Mouse (Mus musculus): ENCODE data around the gene 4933402J07Rik. TPM values are rescaled to one million over a fixed set of nuclear protein-coding genes. Genes with fewer than 3 reads are reported as not detected.

4933402J07Rik gene
- polyA plus RNA-seq (2017; shearing (Covaris generic)), result not detected

DNA sequence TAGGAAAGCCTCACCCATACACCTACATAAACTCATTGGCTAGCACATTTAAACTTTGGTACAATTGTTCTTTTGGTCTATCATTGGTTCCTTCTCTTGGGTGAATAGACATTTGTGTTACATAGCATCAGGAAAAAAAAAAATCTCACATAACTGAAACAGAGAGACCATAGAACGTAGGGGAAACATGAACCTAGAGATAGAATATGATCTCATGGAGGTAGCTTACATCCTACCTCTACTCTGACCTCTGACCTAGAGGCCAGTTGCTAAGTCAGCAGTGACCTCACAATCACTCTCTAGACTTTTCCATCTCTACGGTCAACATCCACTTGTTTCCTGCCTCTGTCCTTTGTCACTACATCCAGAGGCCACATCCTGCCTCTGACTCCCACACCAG, at the start of gene 4933402J07Rik:
Gene 4933402J07Rik (plus strand): TSS at position 301 of the 400 bp plus-strand sequence.
- ATAC-seq, result no peak

DNA sequence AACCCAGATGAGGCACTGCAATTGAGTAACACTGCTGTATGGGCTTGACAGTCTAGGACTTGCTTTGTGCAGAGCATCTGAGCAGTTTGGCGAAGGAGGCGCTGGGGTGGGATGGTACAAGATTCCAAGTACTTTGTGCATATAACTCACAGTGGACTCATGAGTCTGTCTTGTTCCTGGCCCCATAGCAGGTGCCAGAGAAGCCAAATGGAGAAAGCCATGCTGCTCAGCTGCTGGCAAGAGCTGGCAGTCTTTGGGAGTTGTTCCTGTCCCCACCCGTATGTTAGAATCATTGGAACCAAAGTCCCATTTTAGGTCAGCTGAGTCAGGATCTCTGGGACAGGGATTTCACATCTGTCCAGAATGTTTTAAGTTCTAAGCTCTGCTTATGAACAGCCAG, 46.5 kb upstream of the 4933402J07Rik start:
- no peak for ATAC-seq

DNA sequence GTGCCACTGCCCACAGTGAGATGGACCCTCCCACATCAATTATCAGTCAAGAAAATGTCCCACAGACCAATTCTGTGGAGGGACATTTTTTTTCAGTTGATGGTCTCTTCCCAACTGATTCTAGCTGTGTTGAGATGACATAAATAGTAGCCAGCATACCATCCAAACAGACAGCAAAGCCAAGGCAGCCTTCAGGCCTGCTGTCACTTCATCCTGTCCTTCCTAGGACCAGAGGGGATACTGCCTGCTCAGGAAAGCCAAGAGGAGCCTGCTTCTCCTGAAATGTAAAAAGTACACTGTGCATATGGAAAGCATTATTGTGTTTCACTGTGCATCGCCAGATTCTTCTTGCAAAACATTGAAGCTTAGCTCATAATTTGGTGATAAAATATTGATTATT, 38.6 kb upstream of the 4933402J07Rik start:
- no peak for ATAC-seq

GRCm38 (mm10) chr8:87531176-87531575, 32.5 kb upstream of the 4933402J07Rik start:
- no peak for ATAC-seq

DNA sequence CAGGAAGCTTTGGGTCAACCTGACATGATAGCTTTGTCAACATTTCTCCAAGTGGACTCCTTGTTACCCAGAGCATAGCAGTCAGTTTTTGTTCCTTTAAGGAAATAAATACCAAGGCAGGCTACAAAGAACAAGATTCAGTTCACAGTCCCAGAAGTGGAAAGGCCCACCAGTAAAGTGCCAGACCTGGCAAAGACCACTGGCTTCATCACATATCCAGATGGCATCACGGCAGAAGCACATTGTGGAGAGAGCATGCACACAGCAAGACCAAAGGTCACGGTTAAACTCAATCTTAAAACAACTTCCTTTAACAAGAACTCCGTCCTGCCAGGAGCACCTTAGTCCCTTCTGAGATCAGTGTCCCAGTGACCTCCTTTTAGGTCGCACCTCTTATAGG, 30.2 kb upstream of the 4933402J07Rik start:
- no peak for ATAC-seq

GRCm38 (mm10) chr8:87534846-87535245, 28.8 kb upstream of the 4933402J07Rik start:
- ATAC-seq, result no peak

GRCm38 (mm10) chr8:87536615-87537329, 26.9 kb upstream of the 4933402J07Rik start:
- no peak for ATAC-seq

GRCm38 (mm10) chr8:87539829-87540394, 23.7 kb upstream of the 4933402J07Rik start:
- no peak for ATAC-seq

DNA sequence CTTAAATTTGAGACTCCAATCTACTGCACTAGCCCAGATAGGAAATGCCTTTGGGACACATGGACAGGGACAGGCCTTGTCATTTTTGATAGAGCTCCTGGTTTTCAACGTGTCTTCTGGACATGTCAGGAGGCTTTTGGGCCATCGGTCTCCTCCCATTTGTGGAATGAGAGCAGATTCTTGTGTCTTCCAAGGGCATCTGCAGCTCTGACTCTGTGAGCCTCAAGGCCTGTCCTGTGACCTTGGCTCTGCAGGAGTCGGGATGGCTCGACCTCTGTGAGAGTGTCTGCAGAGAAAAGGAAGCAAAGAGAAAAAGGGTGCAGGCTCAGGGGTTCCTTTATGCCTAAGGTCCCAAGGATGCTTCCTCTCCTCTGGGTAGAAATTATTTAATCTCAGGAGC, 13.8 kb upstream of the 4933402J07Rik start:
- no peak for ATAC-seq

DNA sequence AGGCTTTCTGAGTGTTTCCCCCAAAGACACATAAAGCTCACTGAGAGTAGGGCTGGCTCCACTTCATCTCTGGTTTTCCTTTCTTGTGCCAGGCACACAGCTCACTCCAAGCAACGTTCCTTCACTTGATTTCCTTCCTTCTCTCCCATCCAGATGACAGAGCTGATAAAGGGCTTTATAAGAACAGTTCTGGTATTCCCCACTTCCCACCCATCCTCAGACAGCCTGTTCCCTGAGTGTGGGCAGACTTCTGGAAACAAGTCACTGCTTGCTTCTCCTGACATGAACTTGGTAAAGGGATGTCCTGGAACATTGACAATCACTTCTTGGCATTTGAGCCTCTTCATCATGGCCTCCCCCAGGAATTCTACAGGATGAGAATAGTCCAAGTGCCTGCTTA, 10.9 kb upstream of the 4933402J07Rik start:
- ATAC-seq, result no peak

DNA sequence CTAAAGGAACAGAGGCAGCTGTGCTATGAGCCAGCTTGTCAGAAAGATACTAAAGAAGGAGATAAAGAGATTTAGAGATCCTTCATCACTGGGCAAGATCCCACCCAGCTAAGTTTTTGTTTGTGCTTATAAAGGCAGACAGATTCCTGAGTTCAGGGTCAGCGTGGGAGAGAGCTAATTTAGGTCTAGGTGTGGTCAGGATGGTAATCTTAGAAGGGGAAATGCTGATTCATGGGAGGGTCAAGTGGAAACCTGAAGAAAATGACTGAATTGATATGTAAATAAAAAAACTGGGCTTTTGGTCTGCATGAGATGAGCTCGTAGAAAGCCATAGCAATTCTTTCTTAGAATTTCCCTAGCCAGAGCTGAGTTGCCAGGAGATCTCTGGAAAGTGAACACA, 2.9 kb upstream of the 4933402J07Rik start:
- no peak for ATAC-seq

DNA sequence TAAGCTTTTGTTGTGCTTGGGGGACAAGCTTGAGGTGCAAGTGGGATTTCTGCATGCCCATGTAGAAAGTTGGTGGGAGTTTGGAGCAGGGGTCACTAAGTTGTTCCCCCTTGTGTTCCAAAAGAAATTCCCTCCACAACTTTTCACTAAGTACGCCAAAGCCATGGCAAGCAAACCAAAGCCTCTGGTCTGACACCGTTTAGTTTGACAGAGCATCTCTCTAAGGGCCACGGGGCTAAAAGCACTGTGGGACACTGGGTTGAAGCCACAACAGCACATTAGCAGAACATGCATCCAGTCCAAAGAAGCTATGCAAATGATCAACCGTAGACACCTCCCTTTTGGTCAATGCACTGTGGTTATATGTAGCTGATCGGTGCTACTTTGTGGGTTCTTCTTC, 5.5 kb downstream of the 4933402J07Rik start:
- no peak for ATAC-seq

- ATAC-seq, result no peak
Observed at GRCm38 (mm10) chr8:87569706-87570563, 6.3 kb downstream of the 4933402J07Rik start.

DNA sequence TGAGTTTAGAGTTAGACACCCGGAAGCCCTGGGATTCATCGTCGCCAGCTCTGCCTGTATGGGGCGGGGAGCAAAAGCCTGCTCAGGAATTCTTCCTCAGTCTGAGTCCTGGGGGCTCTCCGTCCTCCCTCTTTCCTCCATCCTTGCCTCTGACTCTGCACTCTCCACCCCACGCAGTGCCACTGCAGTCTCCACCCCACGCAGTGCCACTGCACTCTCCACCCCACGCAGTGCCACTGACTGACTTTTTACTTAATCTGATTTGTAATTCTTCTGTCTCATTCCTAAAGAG, 6.9 kb downstream of the 4933402J07Rik start:
- no peak for ATAC-seq

DNA sequence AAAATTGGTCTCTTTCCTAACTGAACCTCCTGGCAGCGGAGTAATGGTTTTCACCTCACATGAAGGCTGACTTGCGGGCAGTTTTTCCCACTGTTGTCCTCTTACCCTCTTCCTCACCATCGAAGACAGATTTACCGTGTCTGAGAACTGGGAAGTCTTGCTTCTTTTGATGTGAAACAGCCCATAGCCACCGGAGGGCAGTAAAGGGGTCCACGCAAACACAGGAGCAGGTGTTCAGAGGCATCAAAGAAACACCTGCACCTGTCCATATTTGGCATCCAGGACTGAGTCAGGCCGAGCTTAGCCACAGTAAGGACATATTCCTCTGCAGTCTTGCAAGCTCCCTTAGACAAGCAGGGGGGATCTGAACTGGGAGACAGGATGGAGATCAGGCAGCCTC, 7.2 kb downstream of the 4933402J07Rik start:
- ATAC-seq, result no peak

DNA sequence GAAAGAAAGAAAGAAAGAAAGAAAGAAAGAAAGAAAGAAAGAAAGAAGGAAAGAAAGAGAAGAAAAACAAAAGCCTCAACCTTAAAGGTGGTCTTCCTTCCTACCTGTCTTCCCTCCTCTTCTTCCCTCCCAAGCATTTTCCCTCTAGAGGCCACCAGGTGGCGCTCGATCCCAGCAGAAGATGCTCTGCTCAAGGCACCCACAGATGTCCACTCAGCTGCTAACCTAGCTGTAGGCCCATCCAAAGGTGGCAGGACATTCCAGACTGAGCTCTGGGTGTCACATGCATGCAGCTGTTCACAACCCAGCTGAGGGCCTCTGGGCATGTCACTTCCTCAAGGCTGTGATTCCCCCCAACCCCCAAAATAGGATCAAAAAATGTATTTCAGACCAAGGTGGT, 30.6 kb downstream of the 4933402J07Rik start:
- no peak for ATAC-seq

DNA sequence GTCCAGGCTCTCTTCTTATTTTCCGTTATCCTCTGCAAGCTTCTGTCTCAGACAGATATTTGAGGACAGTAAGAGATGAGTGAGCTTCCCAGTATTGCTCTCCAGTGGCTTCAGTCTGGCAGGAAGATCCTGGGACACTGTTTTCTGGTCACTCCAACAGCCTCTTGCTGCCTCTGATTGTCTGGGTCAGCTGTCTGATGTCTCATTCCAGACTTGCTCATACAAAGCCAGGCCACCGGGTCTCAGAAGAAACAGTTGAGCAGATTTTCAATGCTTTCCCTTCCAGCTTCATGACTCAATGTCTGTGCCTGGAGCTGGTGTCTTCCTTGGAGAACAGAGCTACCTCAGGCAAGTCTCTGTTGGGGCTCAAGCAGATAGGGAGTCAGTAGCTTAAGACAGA, 39.1 kb downstream of the 4933402J07Rik start:
- ATAC-seq, result no peak

DNA sequence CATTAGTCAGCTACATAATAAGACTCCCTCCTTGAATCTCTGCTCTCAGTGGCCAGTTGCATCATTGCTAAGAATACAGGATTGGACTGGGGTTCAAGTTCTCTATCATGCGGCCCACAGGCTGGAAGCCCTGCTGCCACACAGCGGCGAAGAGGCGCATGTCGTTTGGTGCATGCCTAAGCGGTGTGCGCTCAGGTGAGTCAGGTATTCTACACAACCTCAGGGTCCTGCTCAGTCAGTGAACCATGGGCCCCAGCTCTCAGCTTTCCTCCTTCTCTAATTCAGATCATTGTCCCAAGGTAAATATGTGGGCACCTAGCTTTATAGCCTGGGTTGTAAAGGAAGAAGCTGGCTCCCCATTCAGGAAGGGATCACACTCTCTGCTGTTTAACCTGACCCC, 45.5 kb downstream of the 4933402J07Rik start:
- no peak for ATAC-seq

- ATAC-seq, result no peak
Observed at GRCm38 (mm10) chr8:87609651-87610192, 46.1 kb downstream of the 4933402J07Rik start.

DNA sequence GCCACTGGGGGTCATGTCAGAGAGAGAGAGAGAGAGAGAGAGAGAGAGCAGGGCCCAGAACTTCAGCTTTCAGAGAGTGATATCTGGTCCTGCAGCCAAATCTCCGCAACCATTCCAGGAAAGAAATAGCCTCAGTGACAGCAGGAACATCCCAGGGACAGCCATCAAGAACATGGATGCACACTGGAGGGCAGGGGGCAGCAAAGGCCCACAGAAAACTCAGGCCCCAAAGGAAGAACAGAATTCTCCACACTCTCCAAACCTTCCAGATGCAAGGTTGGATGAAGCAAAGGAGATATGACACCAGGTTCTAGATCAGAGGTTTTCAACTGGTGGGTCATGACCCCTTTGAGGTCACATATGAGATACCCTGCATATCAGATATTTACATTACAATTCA, 50.0 kb downstream of the 4933402J07Rik start:
- ATAC-seq, result no peak

DNA sequence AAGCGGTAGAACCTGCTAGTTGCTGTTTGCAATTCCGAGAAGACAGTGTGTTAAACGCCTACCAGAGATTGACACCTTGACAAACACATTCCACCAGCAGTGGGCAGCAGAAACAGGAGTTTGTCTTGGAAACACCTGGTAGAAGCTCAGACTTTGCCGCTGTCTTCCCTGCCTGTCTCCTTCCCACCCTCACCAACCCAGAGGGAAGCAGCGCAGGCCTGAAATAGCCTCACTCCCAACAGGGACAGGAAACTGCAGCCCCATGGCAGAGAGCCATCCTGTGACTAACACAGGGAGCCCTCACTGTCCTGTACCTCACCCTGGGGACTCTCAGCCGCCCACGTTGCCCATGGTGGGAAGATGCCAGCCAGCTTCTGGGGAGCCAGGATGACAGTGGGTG, 55.5 kb downstream of the 4933402J07Rik start:
- no peak for ATAC-seq

GRCm38 (mm10) chr8:87619529-87619928, 55.9 kb downstream of the 4933402J07Rik start:
- ATAC-seq, result no peak

GRCm38 (mm10) chr8:87620225-87620624, 56.6 kb downstream of the 4933402J07Rik start:
- ATAC-seq, result no peak

GRCm38 (mm10) chr8:87621181-87621580, 57.5 kb downstream of the 4933402J07Rik start:
- ATAC-seq, result no peak
